Mouse (Mus musculus) gastrocnemius, adult 8-10 months (tissue): ENCODE data around the gene Twnk. TPM values are rescaled to one million over a fixed set of nuclear protein-coding genes. Genes with fewer than 3 reads are reported as not detected.

ENCODE experiments used
- DNase-seq, 2 experiments: peaks; one replicate each; pipeline ENCODE4 v3.0.0; 2022; ENCODE audit warnings: low spot score in 2 of 2
- total RNA-seq, 4 experiments: library from RNA; stranded (reverse); gene quantifications; 2 replicates each; pipeline ENCODE4 v1.2.4; 2022

Gene Twnk
- total RNA-seq, 4 experiments from 2014 or later = 18.9 to 39.5 (median 21.9) TPM

DNA sequence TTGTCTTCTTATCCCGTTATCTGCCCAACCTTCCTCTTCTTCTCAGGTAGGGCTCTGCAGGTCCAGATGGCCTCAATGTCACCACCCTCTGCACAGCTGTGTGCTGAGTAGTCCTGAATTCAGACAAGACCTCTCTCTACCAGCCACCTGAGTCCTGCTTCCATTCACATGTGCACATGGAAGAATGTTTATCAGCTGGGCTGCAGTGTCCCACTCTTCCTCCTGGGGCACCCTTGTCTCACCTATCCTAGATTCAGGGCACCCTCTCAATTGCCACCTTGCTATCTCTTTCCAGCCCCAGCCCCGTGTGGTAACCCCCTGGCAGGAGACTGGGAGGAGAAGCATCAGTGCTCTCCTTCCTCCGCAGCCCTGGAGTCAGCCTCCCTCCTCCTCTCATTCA lies 3.2 kb upstream of the Twnk start:
- DNase-seq = no peak

GRCm38 (mm10) chr19:45003740-45004516 lies 1.5 kb upstream of the Twnk start:
- no peak for DNase-seq

- peak; percentile 93 to 94 for DNase-seq
Measured at GRCm38 (mm10) chr19:45005957-45006712, 672 bp downstream of the Twnk start, which contains the start of gene Mrpl43. Mrpl43 (minus strand) TSS chr19:45006442.

DNA sequence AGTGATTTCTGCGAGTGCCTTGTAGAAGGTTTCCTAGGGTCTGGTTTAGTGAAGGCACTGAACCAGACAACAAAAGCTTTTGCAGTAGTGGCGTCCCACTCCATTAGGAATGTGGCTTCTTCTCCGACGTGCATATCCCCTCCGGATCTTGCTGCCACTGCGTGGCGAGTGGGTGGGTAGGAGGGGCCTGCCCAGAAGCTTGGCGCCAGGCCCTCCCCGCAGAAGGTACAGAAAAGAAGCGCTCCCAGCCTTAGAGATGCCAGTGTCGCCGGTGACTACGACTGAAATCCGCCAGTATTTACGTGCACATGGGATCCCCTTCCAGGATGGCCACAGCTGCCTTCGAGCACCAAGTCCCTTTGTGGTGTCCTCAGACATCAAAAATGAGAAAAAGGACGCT lies 1.6 kb downstream of the Twnk start:
- DNase-seq = no peak

GRCm38 (mm10) chr19:45007425-45008191 lies 2.1 kb downstream of the Twnk start:
- DNase-seq = no peak

GRCm38 (mm10) chr19:45010646-45011045 lies 5.2 kb downstream of the Twnk start:
- DNase-seq = no peak

DNA sequence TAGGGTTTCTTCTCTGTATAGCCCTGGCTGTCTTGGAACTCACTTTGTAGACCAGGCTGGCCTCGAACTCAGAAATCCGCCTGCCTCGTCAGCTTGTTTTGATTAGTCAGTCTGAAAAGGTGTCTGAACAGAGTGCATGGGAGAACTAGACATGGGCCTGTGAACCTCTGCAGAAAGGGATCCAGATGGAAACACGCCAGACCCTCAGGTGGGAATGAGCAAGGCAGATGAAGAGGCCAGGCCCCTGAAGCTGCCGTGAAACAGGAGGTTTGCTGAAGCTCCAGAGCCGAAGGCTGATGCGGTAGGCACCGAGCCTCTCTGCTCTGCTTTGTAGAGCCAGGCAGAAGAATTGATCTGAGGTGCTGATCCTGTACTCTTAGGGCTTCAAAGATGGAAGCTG lies 6.8 kb downstream of the Twnk start:
- DNase-seq = no peak

DNA sequence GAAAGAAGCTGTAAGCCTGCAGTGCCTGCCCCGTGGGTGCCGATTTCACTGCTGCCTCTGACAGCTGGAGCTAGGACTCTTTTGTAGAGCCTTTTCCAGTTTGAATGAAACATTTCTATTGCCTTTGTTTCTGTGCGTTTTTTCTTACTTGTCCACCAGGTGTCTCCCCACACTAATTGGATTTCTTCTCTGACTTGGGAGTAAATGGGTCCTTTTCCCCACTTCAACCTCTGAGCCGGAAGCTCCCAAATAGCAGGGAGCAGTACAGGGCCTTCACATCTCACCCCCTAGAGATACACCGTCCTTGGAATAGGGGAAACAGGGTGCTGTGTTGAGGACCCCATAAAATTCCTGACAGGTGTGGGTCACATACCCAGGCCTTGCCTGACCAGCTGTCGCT lies 7.2 kb downstream of the Twnk start:
- no peak for DNase-seq

- no peak for DNase-seq
Measured at GRCm38 (mm10) chr19:45013581-45014225, 8.2 kb downstream of the Twnk start.

- no peak for DNase-seq
Measured at GRCm38 (mm10) chr19:45014335-45014971, 9.0 kb downstream of the Twnk start, which contains the start of gene Lzts2. Lzts2 (plus strand) TSS chr19:45014414.

- peak; percentile 71 to 81 for DNase-seq
Measured at GRCm38 (mm10) chr19:45014981-45015402, 9.5 kb downstream of the Twnk start.

GRCm38 (mm10) chr19:45015518-45016281 lies 10.2 kb downstream of the Twnk start:
- DNase-seq = peak; percentile 59 to 67

GRCm38 (mm10) chr19:45016341-45017215 lies 11.1 kb downstream of the Twnk start:
- peak; percentile 75 to 84 for DNase-seq

DNA sequence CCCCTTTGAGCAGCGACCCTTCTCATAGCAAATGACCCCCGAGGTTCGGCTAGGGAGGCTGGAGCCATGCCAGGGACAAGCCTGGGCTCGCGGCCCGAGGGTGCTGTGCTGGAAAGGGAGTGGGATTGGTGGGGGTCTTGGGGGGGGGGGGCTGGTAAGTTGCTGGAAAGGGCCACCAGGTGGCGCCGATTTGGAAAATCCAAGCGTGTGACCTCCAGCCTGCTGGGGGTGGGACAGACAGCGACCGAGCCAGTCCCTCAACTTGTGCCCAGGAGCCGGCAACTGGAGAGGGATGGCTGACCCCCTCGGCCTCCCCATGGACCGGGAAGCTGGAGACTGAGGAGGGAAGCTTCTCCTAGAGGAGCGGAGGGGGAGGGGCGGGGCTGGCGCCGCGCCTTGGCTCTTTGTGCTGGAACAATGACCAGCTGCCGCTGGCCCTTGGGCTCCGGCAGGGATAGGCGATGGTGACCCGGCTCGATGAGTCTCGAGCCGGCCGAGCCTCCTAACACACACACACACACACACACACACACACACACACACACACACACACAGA lies 11.8 kb downstream of the Twnk start:
- peak; percentile 80 to 84 for DNase-seq

DNA sequence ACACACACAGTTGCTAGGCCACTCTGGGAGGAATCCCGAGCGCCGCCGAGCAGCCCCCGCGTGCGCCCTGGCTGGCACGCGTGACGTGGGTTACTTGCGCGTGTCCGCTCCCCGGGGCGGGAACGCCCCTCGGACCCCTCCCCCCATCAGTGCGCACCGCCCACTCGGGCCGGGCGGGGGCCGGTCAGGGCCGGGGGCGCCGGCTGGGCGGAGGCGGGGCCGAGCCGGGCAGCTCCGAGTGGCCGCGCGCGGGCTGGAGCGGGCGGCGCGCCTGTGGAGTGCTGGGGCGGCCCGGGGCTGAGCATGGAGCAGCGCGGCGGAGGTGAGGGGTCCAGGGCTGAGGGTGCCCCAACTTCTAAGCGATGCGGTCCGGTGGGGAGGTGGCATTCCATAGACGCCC lies 12.4 kb downstream of the Twnk start:
- DNase-seq = peak; percentile 86

DNA sequence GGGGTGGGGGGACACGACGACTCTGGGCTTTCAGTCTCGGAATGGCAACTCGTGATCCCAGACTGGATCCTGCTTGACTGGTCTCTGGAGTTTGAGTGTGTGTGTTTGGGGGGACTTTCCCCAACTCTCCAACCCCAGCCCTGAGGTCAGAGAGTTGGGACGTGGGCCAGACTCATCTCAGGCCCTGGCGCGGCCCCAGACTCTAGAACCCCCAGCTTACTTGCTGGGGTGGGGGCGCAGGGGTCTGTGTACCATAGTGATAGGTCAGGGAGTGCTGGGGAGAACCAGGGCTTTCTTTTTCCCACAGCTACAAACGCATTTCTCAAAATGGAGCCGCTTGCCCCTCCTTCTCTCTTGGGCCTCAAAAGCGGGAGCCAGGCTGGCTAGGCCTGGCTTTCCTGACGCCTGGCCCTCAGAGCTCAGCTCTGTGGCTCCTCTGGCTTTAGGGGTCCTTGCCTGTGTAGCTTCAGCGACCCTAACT lies 12.9 kb downstream of the Twnk start:
- DNase-seq = no peak

- peak; percentile 67 to 70 for DNase-seq
Measured at GRCm38 (mm10) chr19:45020348-45020747, 14.9 kb downstream of the Twnk start.

DNA sequence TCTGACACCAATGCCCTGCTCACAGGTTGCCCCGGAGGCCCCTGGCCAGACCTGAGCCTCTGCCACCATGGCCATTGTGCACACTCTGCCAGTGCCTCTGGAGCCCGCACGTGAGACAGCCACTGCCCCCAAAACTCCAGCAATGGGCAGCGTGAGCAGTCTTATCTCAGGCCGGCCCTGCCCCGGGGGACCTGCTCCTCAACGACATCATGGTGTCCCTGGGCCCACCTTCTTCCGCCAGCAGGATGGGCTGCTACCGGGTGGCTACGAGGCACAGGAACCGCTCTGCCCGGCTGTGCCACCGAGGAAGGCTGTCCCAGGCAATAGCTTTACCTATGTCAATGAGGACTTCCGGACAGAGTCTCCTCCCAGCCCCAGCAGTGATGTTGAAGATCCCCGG lies 15.9 kb downstream of the Twnk start:
- no peak for DNase-seq
